Mouse (Mus musculus): ENCODE measurements around the gene Lrrn1. TPM values are rescaled to one million over a fixed set of nuclear protein-coding genes. Genes with fewer than 3 reads are reported as not detected.

Lrrn1 gene
- total RNA-seq (2015) (not detected in 2 replicates), total RNA-seq (2017) (not detected in 2 replicates)

DNA sequence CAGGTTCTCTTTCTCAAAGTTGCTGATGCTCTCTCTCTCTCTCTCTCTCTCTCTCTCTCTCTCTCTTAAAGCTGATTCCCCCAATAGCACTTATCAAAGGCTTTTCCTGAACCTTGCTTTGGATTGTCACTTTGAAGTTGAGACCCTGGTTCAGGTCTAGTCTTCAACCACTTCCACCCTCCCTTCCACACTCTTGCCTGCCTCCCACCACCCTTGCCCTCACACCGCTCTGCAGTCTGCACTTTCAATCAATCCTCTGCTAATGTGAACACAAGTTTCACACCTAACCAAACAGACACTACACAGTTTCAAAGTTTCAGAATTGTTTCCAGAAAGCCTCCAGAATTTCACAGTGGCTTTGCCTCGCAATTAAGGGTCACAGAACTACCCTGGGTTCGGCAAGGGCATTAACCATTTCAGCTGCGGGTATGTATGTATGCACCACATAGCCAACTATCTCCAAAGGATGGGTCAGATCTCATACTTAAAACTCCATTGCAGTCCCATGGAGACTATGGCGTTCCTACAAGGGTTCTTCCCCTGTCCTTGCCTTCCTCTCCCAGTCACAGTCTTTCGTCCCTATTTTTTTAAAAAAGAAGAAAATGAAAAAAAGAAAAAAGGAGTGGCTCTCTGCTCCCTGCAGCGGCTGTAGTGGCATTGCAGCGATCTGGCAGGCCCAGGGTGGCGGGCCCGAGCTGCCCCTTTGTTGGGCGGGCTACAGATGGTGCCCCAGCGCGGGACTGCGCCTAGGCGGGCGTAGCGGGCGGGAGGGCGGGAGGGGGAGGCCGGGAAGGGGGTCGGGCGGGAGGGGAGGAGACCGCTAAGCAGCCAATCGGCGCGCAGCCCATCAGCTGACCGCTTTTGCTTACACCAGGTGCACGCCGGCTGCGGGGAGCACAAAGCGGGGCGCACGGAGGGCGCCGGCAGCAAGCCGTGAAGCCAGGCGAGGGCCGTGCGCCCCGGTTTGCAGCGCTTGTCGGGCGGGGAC is at the start of gene Lrrn1:
Gene Lrrn1, plus strand, starts transcription at position 892 of the 988 bp plus-strand sequence.
- peak; percentile 34 for ATAC-seq (replicated peaks; ENCODE audit: poor library complexity)

DNA sequence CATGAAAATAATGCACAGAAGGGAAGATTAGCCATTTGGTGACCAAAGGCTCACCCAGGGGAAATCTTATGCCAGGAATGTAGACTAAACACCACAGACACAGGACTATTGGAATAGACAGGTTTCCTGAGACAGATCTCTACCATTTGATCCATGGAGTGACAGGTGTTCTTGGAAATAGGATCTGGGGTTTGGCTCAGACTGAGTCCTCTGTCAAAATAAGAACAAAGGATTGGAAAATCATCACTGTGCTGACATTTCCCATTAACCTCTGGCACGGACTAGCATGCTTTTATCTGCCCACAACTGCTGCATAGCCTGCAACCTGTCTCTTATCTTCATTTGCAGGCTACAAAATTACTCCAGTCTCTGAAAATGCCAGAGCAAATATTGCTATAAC is 35.1 kb upstream of the Lrrn1 start:
- ATAC-seq (replicated peaks; ENCODE audit: poor library complexity) = no peak

DNA sequence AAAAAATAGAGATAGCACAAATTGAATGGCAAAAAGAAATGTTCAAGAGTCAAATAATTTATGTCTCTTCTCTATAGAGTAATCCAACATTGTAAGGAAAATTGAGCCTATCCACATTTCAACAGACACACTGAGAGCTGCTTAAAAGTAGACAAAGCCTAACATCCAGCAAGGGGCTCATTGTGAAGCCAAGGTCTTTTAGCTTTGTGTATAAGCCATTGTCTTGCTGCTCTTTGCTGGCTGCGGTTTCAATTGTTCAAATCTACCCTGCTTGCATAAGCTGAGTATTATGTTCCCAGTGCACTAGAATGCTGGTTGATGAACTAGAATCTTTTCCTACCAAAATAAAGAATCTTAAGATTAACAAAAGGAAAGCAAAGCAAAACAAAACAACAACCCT is 33.7 kb upstream of the Lrrn1 start:
- no peak for ATAC-seq (replicated peaks; ENCODE audit: poor library complexity)

- ATAC-seq (replicated peaks; ENCODE audit: poor library complexity) = no peak
Observed at GRCm38 (mm10) chr6:107513716-107514115, 15.9 kb upstream of the Lrrn1 start.

- no peak for ATAC-seq (replicated peaks; ENCODE audit: poor library complexity)
Observed at GRCm38 (mm10) chr6:107523953-107524352, 5.6 kb upstream of the Lrrn1 start.

DNA sequence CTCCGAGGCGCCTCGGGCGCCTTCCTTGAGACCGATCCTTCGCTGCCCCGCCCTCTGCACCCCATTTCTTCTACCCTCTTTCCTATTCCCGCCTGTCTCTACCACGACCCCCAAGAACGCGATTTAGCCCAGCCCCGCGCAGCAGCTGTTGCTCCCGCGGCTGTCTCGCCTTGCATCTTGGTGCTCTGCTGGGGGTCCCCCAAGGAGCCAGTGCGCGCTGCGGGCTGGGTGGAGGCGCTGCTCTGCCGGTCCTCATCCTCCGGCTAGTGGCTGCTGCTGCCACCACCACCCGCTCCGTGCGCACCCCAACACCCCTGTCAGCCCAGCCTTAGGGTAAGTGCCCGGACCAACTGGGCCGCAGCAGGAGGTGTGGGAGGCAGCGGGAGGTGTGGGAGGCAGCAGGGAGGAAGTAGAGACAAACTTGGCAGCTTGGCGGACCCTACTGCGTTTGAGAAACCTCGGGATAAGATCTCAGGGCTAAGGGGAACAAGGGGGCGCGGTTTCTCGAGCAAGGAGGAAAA is 403 bp downstream of the Lrrn1 start:
- peak; percentile 14; the same call in 1 of the 2 replicates for ATAC-seq (replicated peaks; ENCODE audit: poor library complexity)

DNA sequence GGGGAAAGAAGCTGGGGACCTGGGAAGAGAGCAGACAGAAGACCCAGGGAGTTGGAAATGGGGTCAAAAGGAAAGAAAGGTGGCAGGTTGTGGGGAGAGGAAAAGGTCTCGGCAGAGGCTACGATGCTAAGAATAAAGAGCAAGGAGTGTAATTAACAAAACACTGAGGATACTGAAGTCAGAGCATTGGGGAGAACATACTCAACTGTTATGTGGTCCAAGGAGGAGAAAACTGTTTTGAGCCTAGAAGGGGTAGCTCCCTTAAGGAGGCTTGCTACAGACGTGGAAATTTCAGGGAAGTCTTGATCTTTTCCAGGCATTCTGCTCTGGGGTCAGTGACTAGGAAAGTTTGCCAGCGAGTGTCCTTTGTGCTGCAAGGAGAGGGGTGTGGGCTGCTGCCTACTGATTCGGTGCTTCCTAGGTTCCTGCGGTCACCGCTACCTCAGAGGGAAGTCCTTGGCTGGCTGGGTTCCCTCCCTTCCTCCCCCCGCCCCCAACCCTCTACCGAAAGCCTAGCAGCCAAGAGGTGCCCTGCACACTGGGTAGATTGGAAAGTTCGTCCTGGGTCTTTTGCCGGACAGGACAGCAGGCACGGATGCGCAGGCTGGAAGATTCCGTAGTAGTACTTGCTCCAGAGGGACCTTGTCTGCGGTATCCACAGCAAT is 1.2 kb downstream of the Lrrn1 start:
- peak; percentile 55 for ATAC-seq (replicated peaks; ENCODE audit: poor library complexity)

GRCm38 (mm10) chr6:107531526-107532080 is 2.0 kb downstream of the Lrrn1 start:
- no peak for ATAC-seq (replicated peaks; ENCODE audit: poor library complexity)

DNA sequence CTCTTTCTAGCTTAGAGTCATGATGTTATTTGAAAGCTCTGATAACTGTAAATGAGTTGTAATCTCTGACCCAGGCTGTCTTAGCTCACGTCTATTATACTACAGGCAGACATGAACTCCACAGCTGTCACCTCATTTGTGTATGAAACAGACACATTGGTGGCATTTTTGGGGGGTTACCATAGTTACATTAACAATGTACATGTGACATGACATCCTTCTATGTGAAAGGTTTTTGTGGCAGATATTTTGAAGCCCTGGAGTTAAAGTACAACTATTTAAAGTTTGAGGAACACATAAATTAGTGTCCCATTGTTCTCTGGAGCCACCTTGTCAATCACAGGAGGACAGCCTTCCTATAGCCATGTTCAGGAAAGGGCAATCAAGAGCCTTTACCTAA is 5.0 kb downstream of the Lrrn1 start:
- no peak for ATAC-seq (replicated peaks; ENCODE audit: poor library complexity)

- no peak for ATAC-seq (replicated peaks; ENCODE audit: poor library complexity)
Observed at GRCm38 (mm10) chr6:107536631-107537030, 7.1 kb downstream of the Lrrn1 start.

GRCm38 (mm10) chr6:107541222-107541621 is 11.7 kb downstream of the Lrrn1 start:
- ATAC-seq (replicated peaks; ENCODE audit: poor library complexity) = no peak

DNA sequence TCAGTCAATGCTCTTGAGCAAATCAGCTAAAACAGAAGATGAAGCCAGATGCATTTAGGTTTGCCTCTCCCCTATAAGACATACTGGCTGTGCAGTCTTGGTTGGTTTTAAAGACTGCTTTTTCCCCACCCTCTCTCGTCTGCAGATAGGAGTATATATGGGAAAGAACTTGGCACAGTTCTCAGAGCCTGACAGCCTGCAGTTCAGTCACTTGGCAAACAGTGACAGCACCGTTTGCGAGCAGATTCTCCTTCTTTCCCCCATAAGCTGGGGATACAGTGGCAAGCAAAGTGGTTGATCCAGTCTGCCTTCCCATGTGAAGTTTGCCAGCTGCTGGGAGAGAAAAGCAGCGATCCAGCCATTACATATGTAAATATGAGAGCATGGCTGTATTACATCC is 12.3 kb downstream of the Lrrn1 start:
- no peak for ATAC-seq (replicated peaks; ENCODE audit: poor library complexity)

- no peak for ATAC-seq (replicated peaks; ENCODE audit: poor library complexity)
Observed at GRCm38 (mm10) chr6:107546272-107546671, 16.7 kb downstream of the Lrrn1 start.

- no peak for ATAC-seq (replicated peaks; ENCODE audit: poor library complexity)
Observed at GRCm38 (mm10) chr6:107552511-107552910, 22.9 kb downstream of the Lrrn1 start.

- no peak for ATAC-seq (replicated peaks; ENCODE audit: poor library complexity)
Observed at GRCm38 (mm10) chr6:107555364-107555763, 25.8 kb downstream of the Lrrn1 start.

- no peak for ATAC-seq (replicated peaks; ENCODE audit: poor library complexity)
Observed at GRCm38 (mm10) chr6:107556996-107557395, 27.4 kb downstream of the Lrrn1 start.

DNA sequence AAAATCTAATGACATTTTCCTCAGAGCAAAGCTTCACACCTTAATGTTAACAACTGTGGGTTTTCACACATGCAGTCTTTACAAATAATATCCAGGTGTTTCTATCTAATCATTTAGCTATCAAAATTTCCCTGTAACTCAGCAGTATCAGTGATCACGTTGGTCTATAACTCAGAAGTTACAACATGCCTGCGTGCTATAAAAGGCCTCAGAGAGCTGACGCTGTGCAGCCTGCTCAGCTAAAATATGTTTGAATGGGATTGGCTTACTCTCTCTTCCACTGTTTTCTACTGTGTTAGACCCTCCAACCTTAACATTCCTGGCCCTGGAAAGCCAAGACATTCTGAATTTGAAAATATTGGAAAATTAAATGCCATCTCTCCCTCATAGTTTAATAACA is 28.2 kb downstream of the Lrrn1 start:
- no peak for ATAC-seq (replicated peaks; ENCODE audit: poor library complexity)

DNA sequence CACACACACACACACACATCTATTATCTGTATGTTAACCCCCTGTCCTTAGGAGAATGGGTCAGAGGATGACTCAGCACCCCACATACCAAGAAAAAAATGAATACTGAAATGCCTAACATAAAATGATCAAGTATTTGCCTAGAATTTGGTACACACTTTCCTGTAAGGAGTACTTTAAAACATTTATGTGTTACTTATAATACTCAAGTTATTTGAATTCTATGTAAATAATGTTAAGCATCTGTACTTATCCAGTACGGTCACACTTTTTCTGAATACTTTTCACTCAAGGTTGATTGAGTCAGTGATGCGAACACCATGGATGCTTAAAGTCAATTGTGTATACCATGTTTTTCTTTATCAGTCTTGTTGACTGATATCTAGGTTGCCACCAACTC is 32.7 kb downstream of the Lrrn1 start:
- ATAC-seq (replicated peaks; ENCODE audit: poor library complexity) = no peak

- ATAC-seq (replicated peaks; ENCODE audit: poor library complexity) = no peak
Observed at GRCm38 (mm10) chr6:107566944-107567634, 37.5 kb downstream of the Lrrn1 start.

- no peak for ATAC-seq (replicated peaks; ENCODE audit: poor library complexity)
Observed at GRCm38 (mm10) chr6:107574561-107574960, 45.0 kb downstream of the Lrrn1 start.

- no peak for ATAC-seq (replicated peaks; ENCODE audit: poor library complexity)
Observed at GRCm38 (mm10) chr6:107575405-107575804, 45.8 kb downstream of the Lrrn1 start.
